Mouse (Mus musculus) ES-Bruce4 (cell line): ENCODE measurements around the gene 1810030O07Rik.

ENCODE experiments used
- CTCF ChIP-seq: IDR thresholded peaks from one replicate; pipeline ENCODE4 v1.8.1; 2011; ENCODE audit warnings: low read depth, low read length
- EP300 ChIP-seq: IDR thresholded peaks from 2 replicates; pipeline ENCODE4 v1.6.1; 2011; ENCODE audit warnings: low read depth, low read length; ENCODE audit not compliant: insufficient read depth
- POLR2A ChIP-seq: IDR thresholded peaks from one replicate; pipeline ENCODE4 v1.8.1; 2011; ENCODE audit warnings: low read length; ENCODE audit not compliant: insufficient read depth

GRCm38 (mm10) chrX:12677396-12677795 lies 3.9 kb upstream of the 1810030O07Rik start:
- no peak for TF ChIP-seq CTCF
- TF ChIP-seq POLR2A = no peak
- no peak for TF ChIP-seq EP300
